Mouse (Mus musculus): ENCODE measurements around the gene Rnf144a.

DNA sequence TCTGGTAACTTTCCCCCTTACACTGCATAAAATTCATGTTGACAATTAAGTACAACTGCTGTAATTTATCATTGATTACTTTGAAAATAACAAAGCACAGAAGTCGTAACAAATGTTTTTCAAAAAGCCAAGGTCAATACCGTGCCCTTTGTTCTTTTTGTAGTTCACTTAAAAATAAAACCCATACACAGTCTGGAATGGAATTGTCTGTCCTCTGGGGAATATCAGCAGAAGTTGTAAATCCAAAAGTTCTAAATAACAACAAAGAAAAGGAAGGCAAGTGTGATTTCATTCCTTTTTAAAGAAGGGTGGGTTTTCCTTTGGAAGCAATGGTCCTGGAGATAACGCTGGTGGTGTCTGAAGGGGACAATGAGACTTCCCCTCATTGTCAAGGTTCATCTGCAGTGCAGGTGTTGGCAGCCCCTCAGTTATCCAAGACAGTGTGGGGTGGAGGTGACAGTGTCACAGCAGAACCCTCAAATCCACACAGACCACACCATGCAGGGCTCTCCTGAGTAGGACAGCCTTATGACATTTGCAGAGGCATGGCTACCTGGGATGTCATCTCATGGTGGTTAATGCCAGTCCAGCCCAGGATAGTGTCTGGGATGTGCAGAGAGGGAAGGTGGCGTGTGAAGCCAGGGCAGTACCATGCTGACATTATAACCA, 31.5 kb upstream of the Rnf144a start:
- TF ChIP-seq POLR2A (IDR thresholded peaks at IDR 0.05; ENCODE audit: low read depth, low read length) = no peak
- no peak for TF ChIP-seq CTCF (IDR thresholded peaks at IDR 0.05; ENCODE audit: extremely low read depth, insufficient read length, insufficient replicate concordance, low read depth, low read length)

Data from small intestine, adult 2 months (tissue).